Mouse (Mus musculus) kidney, embryonic 16.5 days (tissue): ENCODE results near the gene Tmem169. TPM values are rescaled to one million over a fixed set of nuclear protein-coding genes. Genes with fewer than 3 reads are reported as not detected.

ENCODE experiments used
- ATAC-seq: fragments of 200-750 bp; cut with Nextera tagmentation; 2 replicates; pipeline ENCODE4 v1.8.0; 2017; ENCODE audit warnings: moderate TSS enrichment; ENCODE audit not compliant: low FRiP score, low TSS enrichment
- H3K27ac ChIP-seq: fragments of 300-500 bp; sonication (generic); 2 replicates; pipeline ENCODE4 v1.5.1; 2014; ENCODE audit warnings: low read length
- H3K27me3 ChIP-seq: fragments of 300-500 bp; sonication (generic); 2 replicates; pipeline ENCODE4 v1.6.1; 2014; ENCODE audit warnings: low read length, control low read depth, mixed read lengths; ENCODE audit not compliant: insufficient read depth
- H3K36me3 ChIP-seq: fragments of 300-500 bp; sonication (generic); 2 replicates; pipeline ENCODE4 v1.6.1; 2014; ENCODE audit warnings: low read length, control low read depth, mixed read lengths; ENCODE audit not compliant: insufficient read depth
- H3K4me1 ChIP-seq: fragments of 300-500 bp; sonication (generic); 2 replicates; pipeline ENCODE4 v1.6.1; 2014; ENCODE audit warnings: low read length, control low read depth, mixed read lengths; ENCODE audit not compliant: insufficient read depth
- H3K4me2 ChIP-seq: fragments of 300-500 bp; sonication (generic); replicated peaks from 2 replicates; pipeline ENCODE4 v1.6.1; 2014; ENCODE audit warnings: low read depth, low read length
- H3K4me3 ChIP-seq: fragments of 300-500 bp; sonication (generic); 2 replicates; pipeline ENCODE4 v1.5.1; 2014; ENCODE audit warnings: mild to moderate bottlenecking, low read length
- H3K9ac ChIP-seq: fragments of 300-500 bp; sonication (generic); replicated peaks from 2 replicates; pipeline ENCODE4 v1.6.1; 2014; ENCODE audit warnings: low read length
- H3K9me3 ChIP-seq: fragments of 300-500 bp; sonication (generic); 2 replicates; pipeline ENCODE4 v1.6.1; 2016; ENCODE audit warnings: low read length, control low read depth
- WGBS: fragments of 180-500 bp; shearing (Covaris S2); extraction: QIAGEN DNeasy Blood & Tissue Kit; methylation state at CpG from one replicate; pipeline ENCODE4 v1.1.7; 2014; 5-methylcytosine and 5-hydroxymethylcytosine counted together
- polyA plus RNA-seq: library from polyadenylated mRNA; unstranded; fragments of >200 nt; fragmentation: Nextera tagmentation; extraction: Ambion mirVana; gene quantifications from 2 replicates; pipeline ENCODE4 v1.2.1, GENCODE M21; 2015

Tmem169 gene
- polyA plus RNA-seq, 1 experiment from 2014 or later, result 5.9 TPM

DNA sequence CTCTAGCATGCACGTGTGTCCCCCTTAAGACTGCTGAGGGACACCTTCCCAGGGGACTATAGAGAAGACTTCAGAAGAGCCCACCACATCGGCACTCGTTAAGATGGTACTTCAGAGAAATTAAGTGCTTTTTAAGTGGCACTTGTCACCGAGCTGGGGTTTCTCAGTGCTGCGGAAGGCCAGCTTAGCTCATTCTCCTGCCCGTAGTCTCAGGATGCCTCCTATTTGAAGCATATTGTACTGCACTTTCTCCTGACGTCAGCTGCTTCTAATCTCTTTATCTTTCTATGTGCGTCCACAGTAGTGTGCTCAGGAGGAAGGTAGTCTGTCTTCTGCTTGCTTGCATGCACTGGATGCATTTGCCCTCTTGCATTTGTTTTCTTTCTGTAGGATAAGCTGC is 32.2 kb downstream of the Tmem169 start:
- WGBS, result 69% methylated on average over 8 of the region's 8 CpGs
- H3K4me3 ChIP-seq, result no peak overlapping the region
- H3K9me3 ChIP-seq, result no peaks in the 10 kb centered on the region
- no peak overlapping the region for H3K4me2 ChIP-seq
- H3K9ac ChIP-seq, result no peak overlapping the region
- no peaks in the 10 kb centered on the region for H3K27me3 ChIP-seq
- no peaks in the 10 kb centered on the region for H3K4me1 ChIP-seq
- H3K36me3 ChIP-seq, result peaks cover 43% of the 10 kb centered on the region
- no peak for ATAC-seq
- no peak overlapping the region for H3K27ac ChIP-seq

DNA sequence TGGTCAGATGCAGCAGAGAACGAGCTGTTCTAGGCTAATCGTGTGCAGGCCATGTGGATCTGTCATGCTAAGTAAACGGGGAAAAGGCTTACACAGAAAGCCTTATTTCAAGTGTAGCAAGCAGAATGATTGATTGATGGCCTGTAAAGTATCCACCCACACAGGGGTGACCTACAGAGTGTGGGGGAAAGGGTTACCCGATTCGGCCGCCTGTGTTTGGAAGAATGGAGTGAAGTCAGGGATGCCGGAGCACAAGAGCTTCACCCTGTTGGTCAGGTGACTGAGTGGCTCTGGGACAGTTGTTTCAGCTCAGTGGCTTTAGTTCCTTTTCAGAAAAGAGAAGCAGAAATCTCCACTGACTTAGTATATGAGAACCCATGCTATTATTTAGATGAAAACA is 32.7 kb downstream of the Tmem169 start:
- Histone ChIP-seq H3K36me3 (peaks cover 42% of the 10 kb centered on the region), H3K27me3 (no peaks in the 10 kb centered on the region), H3K4me1 (no peaks in the 10 kb centered on the region), H3K4me2 (no peak overlapping the region), H3K9ac (no peak overlapping the region), H3K4me3 (no peak overlapping the region), H3K27ac (no peak overlapping the region), H3K9me3 (no peaks in the 10 kb centered on the region)
- 34% methylated on average over 7 of the region's 7 CpGs for WGBS
- ATAC-seq, result 0 out of 2 replicates have a peak, but pooled peaks have one; percentile 27

DNA sequence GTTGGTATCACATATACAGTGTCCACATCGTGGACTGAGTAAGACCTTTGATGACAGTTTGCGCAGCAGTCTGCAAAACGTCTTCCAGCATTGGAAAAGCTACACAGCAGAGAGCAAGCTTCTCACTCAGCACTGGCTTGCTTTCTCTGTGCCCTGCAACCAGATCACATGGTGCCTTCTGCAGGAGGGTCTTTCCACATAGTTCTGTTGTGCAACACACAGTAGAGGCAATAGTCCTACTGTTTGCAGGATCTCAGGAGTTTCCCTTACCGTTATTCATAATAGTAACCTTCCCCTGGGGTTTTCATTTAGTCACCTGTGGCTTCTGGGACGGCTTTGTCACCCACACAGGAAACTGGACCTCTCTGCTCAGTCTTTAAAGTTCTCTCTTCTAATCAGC is 36.6 kb downstream of the Tmem169 start:
- Histone ChIP-seq H3K9ac (no peak overlapping the region), H3K27me3 (no peaks in the 10 kb centered on the region), H3K9me3 (no peaks in the 10 kb centered on the region), H3K4me1 (no peaks in the 10 kb centered on the region), H3K4me2 (no peak overlapping the region), H3K27ac (no peak overlapping the region), H3K36me3 (peaks cover 47% of the 10 kb centered on the region), H3K4me3 (no peak overlapping the region)
- 96% methylated on average over 5 of the region's 5 CpGs for whole genome bisulfite sequencing
- ATAC-seq, result no peak

DNA sequence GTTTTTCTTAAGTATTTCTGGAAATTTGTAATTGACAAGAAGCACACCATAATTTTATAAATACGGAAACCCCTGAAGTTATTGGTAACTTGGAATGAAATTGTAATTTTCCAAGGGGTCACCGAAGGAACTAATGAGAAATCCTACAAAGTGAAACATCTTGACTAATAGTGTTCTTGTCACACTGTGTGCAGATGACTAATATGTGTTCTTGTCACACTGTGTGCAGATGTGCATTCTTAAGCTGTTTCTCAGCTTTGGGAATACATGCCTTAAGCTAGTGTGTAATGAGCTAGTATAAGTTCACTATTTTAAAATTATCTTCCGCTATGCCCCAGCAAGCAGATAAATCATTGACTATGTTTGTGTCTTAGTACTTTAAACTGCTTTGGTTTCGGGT is 39.1 kb downstream of the Tmem169 start:
- Histone ChIP-seq H3K4me2 (no peak overlapping the region), H3K4me3 (no peak overlapping the region), H3K9me3 (no peaks in the 10 kb centered on the region), H3K27ac (no peak overlapping the region), H3K4me1 (no peaks in the 10 kb centered on the region), H3K27me3 (no peaks in the 10 kb centered on the region), H3K9ac (no peak overlapping the region), H3K36me3 (peaks cover 56% of the 10 kb centered on the region)
- 90% methylated on average over 4 of the region's 4 CpGs for WGBS
- no peak for ATAC-seq

DNA sequence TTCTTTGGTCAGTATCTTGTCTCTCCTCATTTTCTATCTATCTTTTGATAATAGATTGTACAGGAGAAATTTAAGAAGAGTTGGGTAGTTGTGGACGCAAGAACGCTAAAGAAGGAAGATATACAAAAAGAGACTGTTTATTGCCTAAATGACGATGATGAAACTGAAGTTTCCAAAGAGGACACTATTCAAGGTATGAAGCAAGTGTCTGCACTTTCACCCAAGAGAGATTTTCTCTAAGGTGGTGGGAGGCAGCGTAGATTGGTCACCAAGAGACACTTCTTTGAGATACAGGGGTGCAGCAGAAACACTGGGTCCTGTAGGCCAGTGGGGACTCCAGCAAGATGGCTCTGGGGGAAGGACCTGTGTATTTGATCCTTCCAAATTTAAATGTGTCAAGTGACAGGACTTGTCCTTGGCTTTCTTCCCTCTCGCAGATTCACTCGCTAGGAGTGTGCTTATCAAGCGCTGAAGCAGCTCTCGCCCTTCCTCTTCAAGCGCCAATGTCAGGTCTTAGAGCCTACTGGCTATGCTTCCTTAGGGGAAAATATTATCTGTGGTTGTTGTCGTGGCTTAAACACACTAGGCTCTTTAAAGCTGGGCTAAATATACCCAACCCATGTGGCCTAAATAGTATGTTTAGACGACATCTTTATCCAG is 42.1 kb downstream of the Tmem169 start:
- Histone ChIP-seq H3K4me1 (no peaks in the 10 kb centered on the region), H3K9me3 (no peaks in the 10 kb centered on the region), H3K27me3 (no peaks in the 10 kb centered on the region), H3K36me3 (peaks cover 55% of the 10 kb centered on the region), H3K4me3 (no peak overlapping the region), H3K4me2 (no peak overlapping the region), H3K27ac (no peak overlapping the region), H3K9ac (no peak overlapping the region)
- no peak for ATAC-seq
- WGBS, result 94% methylated on average over 11 of the region's 11 CpGs

DNA sequence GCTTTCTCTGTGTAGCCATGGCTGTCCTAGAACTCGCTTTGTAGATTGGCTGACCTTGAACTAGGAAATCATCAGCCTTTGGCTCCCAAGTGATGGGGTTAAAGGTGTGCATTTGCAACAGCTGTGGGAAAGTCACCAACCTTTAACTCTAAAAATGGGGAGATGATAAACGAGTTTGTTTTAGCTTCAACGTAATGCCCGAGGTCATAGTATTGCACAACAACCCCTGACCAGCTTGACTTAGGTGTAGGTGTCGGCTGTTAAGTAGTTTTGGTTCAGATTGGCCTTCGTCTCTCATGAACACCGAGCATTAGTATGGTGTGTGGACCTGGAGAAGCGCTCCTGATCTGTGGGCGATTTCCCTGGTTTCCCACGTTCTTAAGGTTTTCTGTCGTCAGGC is 50.6 kb downstream of the Tmem169 start:
- Histone ChIP-seq H3K27me3 (no peaks in the 10 kb centered on the region), H3K4me3 (no peak overlapping the region), H3K4me1 (no peaks in the 10 kb centered on the region), H3K9me3 (no peaks in the 10 kb centered on the region), H3K36me3 (peaks cover 32% of the 10 kb centered on the region), H3K4me2 (no peak overlapping the region), H3K27ac (no peak overlapping the region), H3K9ac (no peak overlapping the region)
- ATAC-seq, result no peak
- 88% methylated on average over 11 of the region's 11 CpGs for WGBS

DNA sequence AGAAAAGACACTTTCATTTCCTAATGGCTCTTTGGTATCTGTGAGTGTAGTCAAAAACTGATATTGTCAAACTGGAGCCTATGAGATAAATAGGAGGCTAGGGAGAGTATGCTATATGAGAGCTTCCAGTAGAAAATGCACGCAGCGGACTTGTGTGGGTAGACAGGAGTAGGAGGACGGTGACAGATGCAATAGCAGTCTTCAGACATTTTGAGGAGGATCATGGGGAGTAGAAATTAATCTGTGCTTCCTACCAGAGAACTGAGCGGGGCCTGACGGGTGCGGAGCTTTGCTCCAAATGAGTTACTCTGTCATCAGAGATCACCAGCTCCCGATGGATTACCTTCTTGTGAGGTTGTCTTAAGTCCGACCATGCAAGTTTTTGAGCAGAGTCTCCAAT is 52.6 kb downstream of the Tmem169 start:
- H3K27me3 ChIP-seq, result no peaks in the 10 kb centered on the region
- ATAC-seq, result no peak
- WGBS, result 95% methylated on average over 8 of the region's 8 CpGs
- H3K9me3 ChIP-seq, result no peaks in the 10 kb centered on the region
- no peak overlapping the region for H3K9ac ChIP-seq
- H3K36me3 ChIP-seq, result peaks cover 36% of the 10 kb centered on the region
- no peaks in the 10 kb centered on the region for H3K4me1 ChIP-seq
- no peak overlapping the region for H3K4me2 ChIP-seq
- H3K27ac ChIP-seq, result no peak overlapping the region
- H3K4me3 ChIP-seq, result no peak overlapping the region

DNA sequence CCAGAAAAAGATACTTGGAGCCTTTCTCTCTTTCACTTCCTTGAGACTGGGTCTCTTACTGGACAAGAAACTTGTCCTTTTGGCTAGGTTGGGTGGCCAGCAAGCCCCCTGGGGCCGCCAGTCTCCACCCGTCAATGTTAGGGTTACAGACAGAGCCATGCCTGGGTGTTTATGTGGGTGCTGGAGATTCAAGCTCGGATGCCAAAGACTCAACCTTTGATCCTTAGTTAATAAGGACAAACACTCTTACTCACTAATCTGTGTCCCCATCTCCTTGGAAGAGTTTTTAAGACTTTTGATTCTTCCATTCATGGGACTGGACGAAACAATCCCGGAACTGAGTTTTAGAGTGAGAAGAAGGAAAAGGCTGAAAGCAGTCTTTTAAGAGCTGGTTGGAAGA is 54.2 kb downstream of the Tmem169 start:
- H3K36me3 ChIP-seq, result peaks cover 37% of the 10 kb centered on the region
- no peak overlapping the region for H3K27ac ChIP-seq
- H3K4me1 ChIP-seq, result no peaks in the 10 kb centered on the region
- H3K9me3 ChIP-seq, result no peaks in the 10 kb centered on the region
- 88% methylated on average over 5 of the region's 5 CpGs for WGBS
- ATAC-seq, result no peak
- no peaks in the 10 kb centered on the region for H3K27me3 ChIP-seq
- H3K4me2 ChIP-seq, result no peak overlapping the region
- H3K9ac ChIP-seq, result no peak overlapping the region
- no peak overlapping the region for H3K4me3 ChIP-seq

DNA sequence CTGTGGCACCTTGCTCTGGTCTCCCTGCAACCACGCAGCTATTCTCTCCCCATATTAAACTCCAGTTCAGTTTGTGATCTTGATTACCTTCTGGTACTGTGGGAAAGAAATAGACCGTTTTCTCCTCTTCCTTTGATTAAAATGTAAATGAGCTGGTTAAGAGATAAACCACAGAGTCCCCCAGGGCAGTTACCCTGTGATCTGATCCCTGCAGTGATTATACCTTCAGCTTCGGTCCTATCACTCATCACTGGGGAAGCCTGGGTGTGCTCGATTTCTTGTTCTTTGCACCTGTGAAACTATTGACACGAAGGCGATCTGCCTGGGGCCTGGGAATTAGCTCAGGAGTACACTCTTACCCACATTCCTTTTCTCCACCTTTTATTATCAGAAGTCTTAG is 63.7 kb downstream of the Tmem169 start:
- 65% methylated on average over 6 of the region's 6 CpGs for WGBS
- no peak for ATAC-seq

More for the DNA sequence above, 63.7 kb downstream of the Tmem169 start:
- H3K27ac ChIP-seq, result no peak overlapping the region
- no peak overlapping the region for H3K4me2 ChIP-seq
- peaks cover 15% of the 10 kb centered on the region for H3K36me3 ChIP-seq
- H3K9me3 ChIP-seq, result no peaks in the 10 kb centered on the region
- H3K4me3 ChIP-seq, result no peak overlapping the region
- H3K27me3 ChIP-seq, result no peaks in the 10 kb centered on the region
- no peak overlapping the region for H3K9ac ChIP-seq
- H3K4me1 ChIP-seq, result no peaks in the 10 kb centered on the region
